Mouse (Mus musculus): ENCODE results near the gene Nlgn1.

- no peak for TF ChIP-seq CHD2 (IDR thresholded peaks at IDR 0.05; ENCODE audit: low read depth, low read length)
- TF ChIP-seq ZC3H11A (IDR thresholded peaks at IDR 0.05; ENCODE audit: borderline replicate concordance, low read depth, low read length), result no peak
- no peak for TF ChIP-seq ZNF384 (IDR thresholded peaks at IDR 0.05; ENCODE audit: low read depth, low read length)
- TF ChIP-seq HCFC1 (IDR thresholded peaks at IDR 0.05; ENCODE audit: borderline replicate concordance, insufficient read depth, low read length), result no peak
Observed at GRCm38 (mm10) chr3:25903140-25903809, 429.0 kb downstream of the Nlgn1 start.
